Mouse (Mus musculus) frontal cortex, postnatal 36 days (tissue): ENCODE measurements around the gene Ddx43.

Experiments used
- DNase-seq, 2 experiments: peaks; one replicate each; pipeline ENCODE4 v3.0.0; 2022; ENCODE audit warnings: low spot score in 2 of 2

Ddx43 gene

GRCm38 (mm10) chr9:78372827-78373504 lies 22.6 kb upstream of the Ddx43 start:
- no peak for DNase-seq

- DNase-seq = no peak
Measured at GRCm38 (mm10) chr9:78374397-78374796, 21.2 kb upstream of the Ddx43 start.

- no peak for DNase-seq
Measured at GRCm38 (mm10) chr9:78374885-78375389, 20.6 kb upstream of the Ddx43 start.

DNA sequence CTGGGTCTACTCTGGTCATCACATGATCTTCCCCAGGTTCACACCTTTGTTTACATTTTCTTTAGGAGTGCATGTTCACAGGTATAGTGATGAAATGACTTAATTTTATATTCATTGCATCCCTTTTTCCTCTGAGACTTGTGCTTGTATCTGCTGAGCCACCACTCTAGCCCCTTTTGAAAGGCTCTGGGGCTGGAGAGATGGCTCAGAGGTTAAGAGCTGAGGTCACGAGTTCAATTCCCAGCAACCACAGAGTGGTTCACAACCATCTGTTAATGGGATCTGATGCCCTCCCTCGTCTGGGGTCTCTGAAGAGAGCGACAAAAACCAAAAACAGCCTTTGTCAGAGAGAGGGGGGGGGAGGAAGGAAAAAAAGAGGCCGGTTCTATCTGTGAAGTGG lies 20.1 kb upstream of the Ddx43 start:
- no peak for DNase-seq

DNA sequence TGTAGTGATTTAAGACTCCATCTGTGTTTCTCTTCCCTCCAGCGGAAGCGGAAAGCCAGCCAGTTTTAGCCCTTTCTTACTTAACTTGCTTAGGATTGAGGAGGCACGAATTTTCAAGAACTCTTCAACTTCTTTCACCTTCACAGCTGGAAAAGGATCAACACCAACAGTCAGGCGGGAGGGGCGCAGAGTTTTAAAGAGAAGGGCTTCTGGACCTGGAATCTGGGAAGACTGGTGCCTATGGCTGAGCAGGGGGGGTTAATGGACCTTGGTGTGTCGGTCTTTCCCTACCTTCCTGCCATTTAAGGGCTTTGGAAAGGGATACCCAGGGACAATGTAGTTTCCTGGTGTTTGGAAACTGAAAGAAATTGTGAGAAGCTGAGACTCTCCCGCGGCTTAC lies 18.0 kb upstream of the Ddx43 start:
- no peak for DNase-seq

GRCm38 (mm10) chr9:78378113-78378785 lies 17.3 kb upstream of the Ddx43 start, which contains the start of gene Ooep:
Ooep (minus strand) TSS chr9:78378725.
- peak in 1 of 2 experiments; percentile 6 for DNase-seq

DNA sequence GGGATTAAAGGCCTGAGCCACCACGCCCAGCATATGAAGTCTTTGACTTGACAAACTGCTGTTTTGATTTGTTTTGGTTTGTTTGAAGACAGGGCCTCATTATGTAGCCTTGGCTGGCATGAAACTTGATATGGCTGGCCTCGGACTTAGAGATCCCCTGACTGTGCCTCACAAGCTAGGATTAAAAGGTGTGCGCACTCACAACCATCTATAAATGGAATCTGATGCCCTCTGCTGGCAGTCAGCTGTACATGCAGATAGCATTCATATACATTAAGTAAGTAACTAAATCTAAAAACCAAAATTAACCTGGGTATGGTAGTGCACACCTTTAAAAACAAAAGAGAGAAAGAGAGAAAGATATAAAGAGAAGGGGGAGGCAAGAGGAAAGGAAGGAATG lies 9.7 kb upstream of the Ddx43 start:
- DNase-seq = no peak

DNA sequence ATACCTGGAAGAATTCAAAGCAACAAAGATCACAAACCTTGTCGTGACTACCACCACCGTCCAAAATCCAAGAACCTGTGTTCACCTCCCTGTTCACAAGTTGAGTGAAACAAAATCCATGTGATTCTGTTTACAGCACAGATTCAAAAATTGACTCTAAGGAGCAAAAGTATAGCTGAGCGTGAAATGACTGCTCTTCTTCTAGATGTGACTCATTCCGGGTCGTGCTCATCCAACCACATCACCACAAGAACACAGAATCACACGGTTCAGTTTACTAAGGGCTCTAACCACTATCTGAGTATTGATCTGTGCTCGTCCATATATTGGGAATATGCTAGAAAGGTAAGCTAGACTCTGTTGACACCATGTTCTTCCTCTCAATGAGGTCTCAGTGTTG lies 8.6 kb upstream of the Ddx43 start:
- no peak for DNase-seq

DNA sequence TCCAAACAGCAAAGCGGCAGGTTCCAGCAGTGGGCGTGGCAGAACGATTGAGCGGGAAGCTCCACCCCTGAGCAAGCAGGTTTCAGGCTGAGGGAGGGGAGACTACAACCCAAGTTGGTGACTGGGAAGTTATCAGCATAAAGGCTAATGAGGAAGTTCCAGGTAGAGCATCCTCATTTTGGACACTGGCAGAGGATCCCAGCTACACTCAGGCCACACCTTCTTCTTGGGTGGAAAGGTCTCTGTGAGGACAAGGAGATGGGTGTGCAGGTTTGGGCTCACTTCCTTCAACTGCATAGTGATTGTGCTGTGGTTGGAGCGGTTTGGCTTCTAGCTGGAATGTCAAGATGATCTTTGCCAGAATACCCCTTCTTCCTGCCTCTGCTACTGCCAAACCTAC lies 5.6 kb upstream of the Ddx43 start:
- no peak for DNase-seq

- no peak for DNase-seq
Measured at GRCm38 (mm10) chr9:78393741-78394140, 1.8 kb upstream of the Ddx43 start.

DNA sequence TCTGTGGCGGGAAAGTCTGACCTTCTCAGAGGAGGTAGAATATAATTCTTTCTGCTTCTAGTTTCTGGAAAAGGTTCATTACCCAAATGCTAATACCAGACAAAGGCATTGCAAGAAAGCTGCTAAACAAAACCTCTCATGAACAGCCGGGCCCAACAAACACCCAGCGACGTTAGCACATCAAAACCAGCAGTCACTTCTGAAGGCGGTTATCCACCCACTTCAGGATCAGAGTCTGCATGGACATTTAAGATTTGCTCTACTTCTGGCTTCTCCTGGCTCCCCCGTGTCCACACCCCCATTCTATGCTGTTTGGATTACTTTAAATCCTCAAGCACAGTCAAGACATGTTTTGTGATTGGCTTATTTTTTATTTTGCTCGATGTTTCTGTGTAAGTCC lies 975 bp upstream of the Ddx43 start:
- DNase-seq = peak in 1 of 2 experiments; percentile 7

DNA sequence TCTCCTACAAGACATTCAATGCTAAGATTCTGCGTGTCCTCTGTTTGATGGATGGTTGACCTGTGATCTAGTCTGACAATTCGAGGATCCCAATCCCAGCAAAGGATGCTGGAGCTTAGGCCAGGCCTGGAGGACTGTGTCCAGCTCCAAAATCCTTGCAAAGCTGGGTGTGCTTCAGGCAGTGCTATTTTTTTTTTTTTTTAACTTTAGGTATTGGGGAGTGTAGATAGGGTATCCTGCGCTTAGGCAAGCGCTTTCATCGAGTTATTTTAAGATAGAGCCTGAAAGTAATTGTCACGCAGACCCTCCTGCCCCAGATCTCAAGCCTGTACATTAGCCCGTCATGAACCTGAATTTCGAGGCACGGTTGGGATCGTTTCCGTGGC lies 340 bp upstream of the Ddx43 start:
- DNase-seq = no peak

DNA sequence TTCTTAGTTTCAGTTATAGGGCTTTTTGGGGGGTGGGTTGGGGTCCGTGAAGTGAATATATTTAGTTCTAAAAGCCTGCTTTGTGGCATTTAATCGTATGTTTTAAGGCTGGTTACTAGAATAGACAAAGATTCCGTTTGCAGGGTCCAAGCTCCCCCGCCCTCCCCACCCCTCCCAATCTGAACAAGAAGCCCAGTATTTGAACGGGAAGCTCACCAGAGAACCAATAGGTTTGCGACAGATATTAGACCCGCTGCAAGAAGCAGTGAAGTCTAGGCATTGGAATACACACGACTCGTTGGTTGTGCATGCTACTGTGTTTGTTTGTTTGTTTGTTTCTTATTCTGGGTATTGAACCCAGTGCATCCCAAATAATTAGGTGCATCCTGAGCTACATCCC lies 940 bp downstream of the Ddx43 start:
- DNase-seq = no peak

GRCm38 (mm10) chr9:78400570-78400969 lies 5.0 kb downstream of the Ddx43 start:
- no peak for DNase-seq

DNA sequence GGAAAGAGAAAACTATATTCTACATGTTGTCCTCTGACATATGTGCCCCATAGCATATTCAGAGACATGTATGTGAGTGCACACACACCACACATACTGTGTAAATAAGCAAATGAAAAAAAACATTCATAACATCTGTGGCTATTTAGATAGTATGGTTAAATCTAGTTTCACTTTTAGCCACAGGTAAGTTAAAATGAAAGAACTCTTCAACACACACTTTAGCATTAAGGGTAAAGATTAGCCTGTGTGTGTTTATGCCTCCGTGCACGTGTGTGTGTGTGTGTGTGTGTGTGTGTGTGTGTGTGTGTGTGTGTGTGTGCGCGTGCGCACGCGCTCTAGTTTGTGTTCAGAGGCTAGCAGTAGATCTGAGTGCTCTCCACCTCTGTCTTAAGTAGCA lies 6.0 kb downstream of the Ddx43 start:
- DNase-seq = no peak

DNA sequence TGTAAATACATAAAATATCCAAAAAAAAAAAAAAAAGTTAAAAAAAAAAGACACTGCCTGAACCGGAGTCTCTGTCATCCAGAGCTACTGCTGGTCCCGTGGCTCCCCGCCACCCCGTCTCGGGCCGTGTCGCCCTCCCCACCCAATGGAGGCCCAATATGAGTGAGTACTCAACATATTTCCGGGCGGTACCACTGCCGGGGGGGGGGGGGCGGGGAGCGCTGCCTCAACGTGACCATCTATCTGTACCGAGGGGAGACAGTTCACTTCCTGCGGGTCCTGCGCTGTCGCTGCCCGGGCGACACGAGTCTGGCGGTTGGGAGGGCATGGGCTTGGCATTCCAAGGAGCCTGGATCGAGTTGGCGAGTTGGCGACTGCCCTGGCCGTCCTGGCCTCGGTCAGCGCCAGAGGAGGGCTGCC lies 31.8 kb downstream of the Ddx43 start:
- no peak for DNase-seq

DNA sequence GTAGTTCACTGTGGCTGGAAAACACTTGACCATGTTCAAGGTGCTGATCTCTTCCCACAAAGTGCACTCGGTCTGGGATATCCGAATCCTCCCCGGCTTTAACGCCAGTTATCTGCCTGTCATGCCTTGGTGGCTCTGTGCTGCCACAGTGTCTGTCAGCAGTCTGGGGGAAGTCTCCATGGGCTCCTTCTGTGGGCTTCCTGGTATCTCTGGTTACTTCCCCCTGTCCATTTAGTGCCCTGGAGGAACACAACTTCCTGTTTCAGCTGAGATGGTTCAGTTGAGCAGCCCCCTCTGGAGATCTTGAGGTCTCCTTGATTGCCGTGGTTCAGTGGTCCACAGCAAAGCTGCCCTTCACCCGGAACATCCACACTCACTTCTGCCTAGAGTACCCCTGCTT lies 32.6 kb downstream of the Ddx43 start:
- DNase-seq = no peak

GRCm38 (mm10) chr9:78428870-78429432 lies 33.4 kb downstream of the Ddx43 start:
- no peak for DNase-seq

DNA sequence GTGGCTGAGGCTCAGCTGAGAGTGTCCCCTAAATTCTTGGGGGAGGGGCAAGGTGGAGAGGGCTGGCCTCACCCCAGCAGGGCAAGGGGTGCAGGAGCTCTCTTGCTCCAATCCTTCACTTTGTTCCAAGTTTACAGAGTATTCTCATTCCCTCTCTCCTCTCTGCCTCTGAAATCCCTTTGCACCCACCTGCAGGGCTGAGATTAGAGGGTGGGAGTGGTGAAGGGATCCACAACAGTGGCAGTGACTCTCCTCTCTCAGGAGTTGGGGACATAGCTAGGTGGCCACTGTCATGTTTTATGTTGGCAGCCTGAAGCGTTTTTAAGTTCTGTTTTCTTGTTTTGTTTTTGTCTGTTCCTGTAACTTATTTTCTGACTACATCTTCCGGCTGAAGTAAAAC lies 34.0 kb downstream of the Ddx43 start:
- DNase-seq = no peak

GRCm38 (mm10) chr9:78430486-78430885 lies 34.9 kb downstream of the Ddx43 start:
- no peak for DNase-seq

- DNase-seq = no peak
Measured at GRCm38 (mm10) chr9:78432471-78432870, 36.9 kb downstream of the Ddx43 start.

GRCm38 (mm10) chr9:78439426-78439825 lies 43.8 kb downstream of the Ddx43 start:
- DNase-seq = no peak

DNA sequence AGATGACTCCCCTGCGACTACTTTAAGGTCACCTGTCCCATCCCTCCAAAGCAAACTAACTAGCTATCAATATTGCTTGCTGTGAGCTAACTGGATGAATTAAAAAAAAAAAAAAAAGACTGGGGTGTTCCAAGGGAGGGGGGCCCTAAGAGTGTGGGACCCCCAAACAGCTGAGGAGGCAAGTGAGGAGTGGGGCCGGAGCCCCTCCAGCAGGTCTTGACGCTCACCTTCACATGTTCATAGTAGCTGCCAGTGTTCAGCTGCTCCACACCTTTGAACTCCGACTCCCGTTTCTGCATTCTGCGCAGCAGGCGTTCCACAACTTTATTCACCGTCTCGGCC lies 46.6 kb downstream of the Ddx43 start:
- no peak for DNase-seq
